Mouse (Mus musculus) G1E (cell line): ENCODE data around the gene Lgmn.

Experiments used
- GATA1 ChIP-seq: IDR thresholded peaks from 2 replicates; pipeline ENCODE4 v1.6.1; 2012; ENCODE audit warnings: borderline replicate concordance, low read length, inconsistent platforms, mixed read lengths
- GATA2 ChIP-seq: IDR thresholded peaks from 2 replicates; pipeline ENCODE4 v1.6.1; 2012; ENCODE audit warnings: low read depth, low read length, inconsistent platforms, borderline replicate concordance
- TAL1 ChIP-seq: conservative IDR thresholded peaks from 2 replicates; pipeline ENCODE4 v1.6.1; 2012; ENCODE audit warnings: low read depth, low read length, inconsistent platforms, mixed read lengths

DNA sequence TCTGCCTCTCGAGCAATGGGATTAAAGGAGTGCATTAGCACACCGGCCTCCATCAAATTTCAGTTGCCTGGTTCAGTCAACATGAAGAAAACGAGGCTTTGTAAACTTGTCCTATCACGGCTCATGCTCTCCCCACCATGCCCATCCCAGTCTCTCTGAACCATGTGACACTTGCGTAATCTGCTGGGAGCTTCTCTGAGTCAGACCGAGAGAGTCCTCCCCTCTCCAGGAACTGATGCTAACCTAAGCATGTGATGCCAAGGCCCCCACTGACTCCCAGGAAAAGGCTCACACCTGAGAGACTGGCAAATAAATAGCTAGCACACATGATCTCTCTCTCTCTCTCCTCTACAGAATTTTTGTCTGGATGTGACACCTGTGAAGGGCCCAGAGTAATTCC is 21.9 kb downstream of the Lgmn start:
- TF ChIP-seq GATA1, result no peak
- no peak for TF ChIP-seq TAL1
- TF ChIP-seq GATA2, result no peak
